Mouse (Mus musculus) E14TG2a.4 (cell line): ENCODE results near the gene Emp1.

Experiments used
- CTCF ChIP-seq: conservative IDR thresholded peaks from 2 replicates; pipeline ENCODE4 v1.5.1; 2014; ENCODE audit warnings: low read length
- NANOG ChIP-seq: IDR thresholded peaks from 2 replicates; pipeline ENCODE4 v1.6.1; 2014; ENCODE audit warnings: borderline replicate concordance, low read length, mixed read lengths

GRCm38 (mm10) chr6:135376248-135376647 lies 13.9 kb downstream of the Emp1 start:
- TF ChIP-seq CTCF (no peak), NANOG (no peak)
